Mouse (Mus musculus) brain, embryonic 14.5 days (tissue): ENCODE data around the gene 3110001I22Rik.
"Not testable (repeated sequence)": the region's sequence is repeated elsewhere in the genome, so short reads cannot be mapped to it uniquely, and the experiment has no call there.

ENCODE experiments used
- CTCF ChIP-seq: fragments of 200-500 bp; IDR thresholded peaks from 2 replicates; pipeline ENCODE4 v1.5.1; 2012; ENCODE audit warnings: inconsistent platforms, mild to moderate bottlenecking, moderate library complexity, borderline replicate concordance; ENCODE audit not compliant: insufficient read depth, insufficient read length; ENCODE audit errors: extremely low read depth
- POLR2A ChIP-seq: fragments of 200-500 bp; IDR thresholded peaks from 2 replicates; pipeline ENCODE4 v1.6.1; 2012; ENCODE audit warnings: mild to moderate bottlenecking, inconsistent platforms, borderline replicate concordance; ENCODE audit not compliant: poor library complexity, insufficient read depth, insufficient read length, severe bottlenecking; ENCODE audit errors: extremely low read depth

- not testable (repeated sequence) for TF ChIP-seq POLR2A, CTCF
These were observed 833 bp upstream of the 3110001I22Rik start for GRCm38 (mm10) chr16:13670896-13671295.
